Mouse (Mus musculus): ENCODE measurements around the gene Catsper4.
A peak's percentile ranks its signal among the peaks of the same experiment; 100 is the strongest.

Catsper4 gene

GRCm38 (mm10) chr4:134250116-134250929, 23.1 kb upstream of the Catsper4 start:
- DNase-seq (ENCODE audit: low spot score): no peak

GRCm38 (mm10) chr4:134249651-134250050, 22.5 kb upstream of the Catsper4 start:
- peak; percentile 44 for DNase-seq (ENCODE audit: low spot score)

GRCm38 (mm10) chr4:134246719-134247258, 19.6 kb upstream of the Catsper4 start, which contains the start of gene Gm30191:
TSS of gene Gm30191 (plus strand) at chr4:134246935.
- DNase-seq (ENCODE audit: low spot score): no peak

- DNase-seq (ENCODE audit: low spot score): no peak
Measured at GRCm38 (mm10) chr4:134246256-134246655, 19.1 kb upstream of the Catsper4 start.

- peak; percentile 91 for DNase-seq (ENCODE audit: low spot score)
Measured at GRCm38 (mm10) chr4:134245148-134245843, 18.1 kb upstream of the Catsper4 start, which contains the start of gene Zfp593. TSS of gene Zfp593 (minus strand) at chr4:134245592.

GRCm38 (mm10) chr4:134243516-134244250, 16.5 kb upstream of the Catsper4 start, which contains the start of gene E130218I03Rik:
TSS of gene E130218I03Rik (plus strand) at chr4:134243662.
- no peak for DNase-seq (ENCODE audit: low spot score)

- no peak for DNase-seq (ENCODE audit: low spot score)
Measured at GRCm38 (mm10) chr4:134238686-134239085, 11.5 kb upstream of the Catsper4 start.

- no peak for DNase-seq (ENCODE audit: low spot score)
Measured at GRCm38 (mm10) chr4:134238279-134238651, 11.1 kb upstream of the Catsper4 start, which contains the start of gene Cnksr1. TSS of gene Cnksr1 (minus strand) at chr4:134238399.

- DNase-seq (ENCODE audit: low spot score): no peak
Measured at GRCm38 (mm10) chr4:134237582-134238278, 10.5 kb upstream of the Catsper4 start.

- no peak for DNase-seq (ENCODE audit: low spot score)
Measured at GRCm38 (mm10) chr4:134234876-134235275, 7.7 kb upstream of the Catsper4 start.

GRCm38 (mm10) chr4:134230431-134230830, 3.2 kb upstream of the Catsper4 start:
- DNase-seq (ENCODE audit: low spot score): no peak

- DNase-seq (ENCODE audit: low spot score): no peak
Measured at GRCm38 (mm10) chr4:134222793-134223600, 4.2 kb downstream of the Catsper4 start.

- no peak for DNase-seq (ENCODE audit: low spot score)
Measured at GRCm38 (mm10) chr4:134206488-134207053, 20.6 kb downstream of the Catsper4 start.

- no peak for DNase-seq (ENCODE audit: low spot score)
Measured at GRCm38 (mm10) chr4:134203340-134203896, 23.8 kb downstream of the Catsper4 start.

GRCm38 (mm10) chr4:134202904-134203303, 24.3 kb downstream of the Catsper4 start, which contains the start of gene Gm7534:
TSS of gene Gm7534 (minus strand) at chr4:134203004.
- no peak for DNase-seq (ENCODE audit: low spot score)

- DNase-seq (ENCODE audit: low spot score): no peak
Measured at GRCm38 (mm10) chr4:134199371-134199770, 27.8 kb downstream of the Catsper4 start.

- DNase-seq (ENCODE audit: low spot score): no peak
Measured at GRCm38 (mm10) chr4:134186268-134186667, 40.9 kb downstream of the Catsper4 start.

GRCm38 (mm10) chr4:134185569-134185968, 41.6 kb downstream of the Catsper4 start:
- DNase-seq (ENCODE audit: low spot score): no peak

- no peak for DNase-seq (ENCODE audit: low spot score)
Measured at GRCm38 (mm10) chr4:134183711-134184110, 43.5 kb downstream of the Catsper4 start.

- DNase-seq (ENCODE audit: low spot score): peak; percentile 9
Measured at GRCm38 (mm10) chr4:134181825-134182224, 45.4 kb downstream of the Catsper4 start.
